Mouse (Mus musculus) C2C12 (cell line): Measurements from ENCODE around the gene Stox2.

Experiments used
- CTCF ChIP-seq: IDR thresholded peaks from one replicate; pipeline ENCODE4 v1.5.1; 2011; ENCODE audit not compliant: control insufficient read depth, insufficient read depth, insufficient read length
- MYOD1 ChIP-seq: IDR thresholded peaks from one replicate; pipeline ENCODE4 v1.6.1; 2011; ENCODE audit warnings: low read depth; ENCODE audit not compliant: control insufficient read depth, insufficient read length

- TF ChIP-seq CTCF (no peak), MYOD1 (no peak)
Observed at GRCm38 (mm10) chr8:47385810-47386209, 60.4 kb downstream of the Stox2 start.
